Mouse (Mus musculus) right cerebral cortex, adult 2 months (tissue): ENCODE results near the gene Trap1.
"Not testable (repeated sequence)": the region's sequence is repeated elsewhere in the genome, so short reads cannot be mapped to it uniquely, and the experiment has no call there.

Experiments
- DNase-seq, 2 experiments: peaks; one replicate each; pipeline ENCODE4 v3.0.0; 2021 to 2022; ENCODE audit warnings: low spot score in 2 of 2

Gene Trap1

GRCm38 (mm10) chr16:4077384-4078061 is at the start of gene Trap1:
TSS of gene Trap1 (minus strand) at chr16:4077827.
- peak; percentile 97 to 98 for DNase-seq

- no peak for DNase-seq
These were observed 39.4 kb upstream of the Trap1 start for GRCm38 (mm10) chr16:4117072-4117471.

GRCm38 (mm10) chr16:4100374-4100773 is 22.7 kb upstream of the Trap1 start:
- DNase-seq = no peak

- no peak for DNase-seq
These were observed 19.9 kb upstream of the Trap1 start for GRCm38 (mm10) chr16:4097521-4097920.

- no peak for DNase-seq
These were observed 19.3 kb upstream of the Trap1 start for GRCm38 (mm10) chr16:4096898-4097297.

GRCm38 (mm10) chr16:4096141-4096540 is 18.5 kb upstream of the Trap1 start:
- peak; percentile 33 to 38 for DNase-seq

- no peak for DNase-seq
These were observed 9.7 kb upstream of the Trap1 start for GRCm38 (mm10) chr16:4087214-4087913.

GRCm38 (mm10) chr16:4085851-4086387 is 8.3 kb upstream of the Trap1 start:
- no peak for DNase-seq

GRCm38 (mm10) chr16:4085051-4085450 is 7.4 kb upstream of the Trap1 start:
- no peak for DNase-seq

- not testable (repeated sequence) for DNase-seq
These were observed 2.8 kb upstream of the Trap1 start for GRCm38 (mm10) chr16:4080419-4080818.

GRCm38 (mm10) chr16:4079656-4080055 is 2.0 kb upstream of the Trap1 start:
- DNase-seq = no peak

- not testable (repeated sequence) for DNase-seq
These were observed 675 bp upstream of the Trap1 start for GRCm38 (mm10) chr16:4078302-4078701.

- no peak for DNase-seq
These were observed 2.8 kb downstream of the Trap1 start for GRCm38 (mm10) chr16:4074836-4075235.

- no peak for DNase-seq
These were observed 3.3 kb downstream of the Trap1 start for GRCm38 (mm10) chr16:4074297-4074696.

GRCm38 (mm10) chr16:4068588-4068987 is 9.0 kb downstream of the Trap1 start:
- peak; percentile 45 to 50 for DNase-seq

GRCm38 (mm10) chr16:4064945-4065344 is 12.7 kb downstream of the Trap1 start:
- DNase-seq = no peak

GRCm38 (mm10) chr16:4053811-4054210 is 23.8 kb downstream of the Trap1 start:
- DNase-seq = no peak

GRCm38 (mm10) chr16:4052601-4053000 is 25.0 kb downstream of the Trap1 start:
- DNase-seq = no peak

GRCm38 (mm10) chr16:4045524-4045923 is 32.1 kb downstream of the Trap1 start:
- DNase-seq = no peak

GRCm38 (mm10) chr16:4044093-4044492 is 33.5 kb downstream of the Trap1 start:
- DNase-seq = no peak

GRCm38 (mm10) chr16:4041646-4042045 is 36.0 kb downstream of the Trap1 start:
- no peak for DNase-seq

- DNase-seq = no peak
These were observed 37.4 kb downstream of the Trap1 start for GRCm38 (mm10) chr16:4040206-4040605.

GRCm38 (mm10) chr16:4037690-4038089 is 39.9 kb downstream of the Trap1 start:
- DNase-seq = no peak
